Mouse (Mus musculus): ENCODE measurements around the gene Fance. TPM values are rescaled to one million over a fixed set of nuclear protein-coding genes. Genes with fewer than 3 reads are reported as not detected.

Gene Fance
- polyA plus RNA-seq, 1 experiment from 2014 or later, result 21.7 TPM

GRCm38 (mm10) chr17:28287578-28287977 is 25.7 kb upstream of the Fance start:
- H3K27me3 ChIP-seq (replicated peaks; ENCODE audit: control insufficient read depth, insufficient read depth, low read length), result no peaks in the 10 kb centered on the region
- no peak for DNase-seq (ENCODE audit: low spot score)
- no peak overlapping the region for H3K4me3 ChIP-seq (ENCODE audit: low read depth, low read length)
- no peaks in the 10 kb centered on the region for H3K4me1 ChIP-seq (ENCODE audit: control insufficient read depth, insufficient read depth, low read length)
- no peaks in the 10 kb centered on the region for H3K36me3 ChIP-seq (ENCODE audit: control insufficient read depth, insufficient read depth, low read length)
- no peak overlapping the region for H3K27ac ChIP-seq (ENCODE audit: low read depth, low read length)
- no peak overlapping the region for H3K4me2 ChIP-seq (ENCODE audit: low read length)
- no peak overlapping the region for H3K9ac ChIP-seq (ENCODE audit: low read length)
- H3K9me3 ChIP-seq (replicated peaks; ENCODE audit: control insufficient read depth, low read length), result no peaks in the 10 kb centered on the region
- WGBS, result 64% methylated on average over 8 of the region's 8 CpGs
- no peak for ATAC-seq

GRCm38 (mm10) chr17:28287980-28288379 is 25.3 kb upstream of the Fance start:
- H3K36me3 ChIP-seq (ENCODE audit: control insufficient read depth, insufficient read depth, low read length), result no peaks in the 10 kb centered on the region
- H3K4me1 ChIP-seq (ENCODE audit: control insufficient read depth, insufficient read depth, low read length), result no peaks in the 10 kb centered on the region
- no peaks in the 10 kb centered on the region for H3K27me3 ChIP-seq (replicated peaks; ENCODE audit: control insufficient read depth, insufficient read depth, low read length)
- no peak overlapping the region for H3K4me3 ChIP-seq (ENCODE audit: low read depth, low read length)
- no peak for ATAC-seq
- no peak overlapping the region for H3K27ac ChIP-seq (ENCODE audit: low read depth, low read length)
- WGBS, result 70% methylated on average over 5 of the region's 5 CpGs
- H3K9me3 ChIP-seq (replicated peaks; ENCODE audit: control insufficient read depth, low read length), result no peaks in the 10 kb centered on the region
- DNase-seq (ENCODE audit: low spot score), result no peak
- no peak overlapping the region for H3K9ac ChIP-seq (ENCODE audit: low read length)
- no peak overlapping the region for H3K4me2 ChIP-seq (ENCODE audit: low read length)

- Histone ChIP-seq H3K27me3 (replicated peaks; ENCODE audit: control insufficient read depth, insufficient read depth, low read length) (no peaks in the 10 kb centered on the region), H3K9me3 (replicated peaks; ENCODE audit: control insufficient read depth, low read length) (no peaks in the 10 kb centered on the region), H3K9ac (ENCODE audit: low read length) (no peak overlapping the region), H3K27ac (ENCODE audit: low read depth, low read length) (no peak overlapping the region), H3K4me3 (ENCODE audit: low read depth, low read length) (no peak overlapping the region), H3K4me1 (ENCODE audit: control insufficient read depth, insufficient read depth, low read length) (no peaks in the 10 kb centered on the region), H3K4me2 (ENCODE audit: low read length) (no peak overlapping the region), H3K36me3 (ENCODE audit: control insufficient read depth, insufficient read depth, low read length) (no peaks in the 10 kb centered on the region)
- ATAC-seq (no peak), DNase-seq (ENCODE audit: low spot score) (no peak)
- 76% methylated on average over 3 of the region's 3 CpGs for WGBS
Observed at GRCm38 (mm10) chr17:28290262-28290661, 23.1 kb upstream of the Fance start.

GRCm38 (mm10) chr17:28290671-28291070 is 22.6 kb upstream of the Fance start:
- WGBS, result 87% methylated on average over 11 of the region's 11 CpGs
- Histone ChIP-seq H3K9me3 (replicated peaks; ENCODE audit: control insufficient read depth, low read length) (no peaks in the 10 kb centered on the region), H3K36me3 (ENCODE audit: control insufficient read depth, insufficient read depth, low read length) (no peaks in the 10 kb centered on the region), H3K4me2 (ENCODE audit: low read length) (no peak overlapping the region), H3K9ac (ENCODE audit: low read length) (no peak overlapping the region), H3K4me3 (ENCODE audit: low read depth, low read length) (no peak overlapping the region), H3K27me3 (replicated peaks; ENCODE audit: control insufficient read depth, insufficient read depth, low read length) (no peaks in the 10 kb centered on the region), H3K27ac (ENCODE audit: low read depth, low read length) (no peak overlapping the region), H3K4me1 (ENCODE audit: control insufficient read depth, insufficient read depth, low read length) (no peaks in the 10 kb centered on the region)
- ATAC-seq (no peak), DNase-seq (ENCODE audit: low spot score) (no peak)

- H3K9me3 ChIP-seq (replicated peaks; ENCODE audit: control insufficient read depth, low read length), result no peaks in the 10 kb centered on the region
- H3K27me3 ChIP-seq (replicated peaks; ENCODE audit: control insufficient read depth, insufficient read depth, low read length), result no peaks in the 10 kb centered on the region
- H3K4me2 ChIP-seq (ENCODE audit: low read length), result no peak overlapping the region
- H3K9ac ChIP-seq (ENCODE audit: low read length), result no peak overlapping the region
- H3K4me1 ChIP-seq (ENCODE audit: control insufficient read depth, insufficient read depth, low read length), result no peaks in the 10 kb centered on the region
- no peak overlapping the region for H3K27ac ChIP-seq (ENCODE audit: low read depth, low read length)
- DNase-seq (ENCODE audit: low spot score) (no peak), ATAC-seq (no peak)
- 83% methylated on average over 7 of the region's 7 CpGs for WGBS
- no peaks in the 10 kb centered on the region for H3K36me3 ChIP-seq (ENCODE audit: control insufficient read depth, insufficient read depth, low read length)
- H3K4me3 ChIP-seq (ENCODE audit: low read depth, low read length), result no peak overlapping the region
Observed at GRCm38 (mm10) chr17:28291346-28291745, 22.0 kb upstream of the Fance start.

GRCm38 (mm10) chr17:28293716-28294115 is 19.6 kb upstream of the Fance start:
- H3K9ac ChIP-seq (ENCODE audit: low read length), result no peak overlapping the region
- 78% methylated on average over 4 of the region's 4 CpGs for WGBS
- H3K4me3 ChIP-seq (ENCODE audit: low read depth, low read length), result no peak overlapping the region
- no peaks in the 10 kb centered on the region for H3K9me3 ChIP-seq (replicated peaks; ENCODE audit: control insufficient read depth, low read length)
- no peak overlapping the region for H3K4me2 ChIP-seq (ENCODE audit: low read length)
- H3K27ac ChIP-seq (ENCODE audit: low read depth, low read length), result no peak overlapping the region
- H3K4me1 ChIP-seq (ENCODE audit: control insufficient read depth, insufficient read depth, low read length), result no peaks in the 10 kb centered on the region
- ATAC-seq (no peak), DNase-seq (ENCODE audit: low spot score) (no peak)
- no peaks in the 10 kb centered on the region for H3K27me3 ChIP-seq (replicated peaks; ENCODE audit: control insufficient read depth, insufficient read depth, low read length)
- H3K36me3 ChIP-seq (ENCODE audit: control insufficient read depth, insufficient read depth, low read length), result 0 out of 2 replicates have a peak, but pooled peaks cover 5% of the 10 kb centered on the region

GRCm38 (mm10) chr17:28294449-28295333 is 18.6 kb upstream of the Fance start:
- ATAC-seq (peak; percentile 46; the same call in 1 of the 2 replicates), DNase-seq (ENCODE audit: low spot score) (no peak)
- H3K27ac ChIP-seq (ENCODE audit: low read depth, low read length), result 0 out of 2 replicates have a peak overlapping the region, but pooled peaks have one; percentile 56
- no peaks in the 10 kb centered on the region for H3K27me3 ChIP-seq (replicated peaks; ENCODE audit: control insufficient read depth, insufficient read depth, low read length)
- H3K9ac ChIP-seq (ENCODE audit: low read length), result no peak overlapping the region
- no peak overlapping the region for H3K4me2 ChIP-seq (ENCODE audit: low read length)
- 73% methylated on average over 17 of the region's 17 CpGs for WGBS
- H3K4me1 ChIP-seq (ENCODE audit: control insufficient read depth, insufficient read depth, low read length), result no peaks in the 10 kb centered on the region
- H3K9me3 ChIP-seq (replicated peaks; ENCODE audit: control insufficient read depth, low read length), result no peaks in the 10 kb centered on the region
- 0 out of 2 replicates have a peak, but pooled peaks cover 5% of the 10 kb centered on the region for H3K36me3 ChIP-seq (ENCODE audit: control insufficient read depth, insufficient read depth, low read length)
- H3K4me3 ChIP-seq (ENCODE audit: low read depth, low read length), result no peak overlapping the region

GRCm38 (mm10) chr17:28298888-28299287 is 14.4 kb upstream of the Fance start:
- 97% methylated on average over 17 of the region's 17 CpGs for WGBS
- DNase-seq (ENCODE audit: low spot score) (no peak), ATAC-seq (no peak)
- Histone ChIP-seq H3K9me3 (replicated peaks; ENCODE audit: control insufficient read depth, low read length) (no peaks in the 10 kb centered on the region), H3K27me3 (replicated peaks; ENCODE audit: control insufficient read depth, insufficient read depth, low read length) (no peaks in the 10 kb centered on the region), H3K4me1 (ENCODE audit: control insufficient read depth, insufficient read depth, low read length) (no peaks in the 10 kb centered on the region), H3K4me3 (ENCODE audit: low read depth, low read length) (no peak overlapping the region), H3K27ac (ENCODE audit: low read depth, low read length) (no peak overlapping the region), H3K4me2 (ENCODE audit: low read length) (no peak overlapping the region), H3K36me3 (ENCODE audit: control insufficient read depth, insufficient read depth, low read length) (0 out of 2 replicates have a peak, but pooled peaks cover 5% of the 10 kb centered on the region), H3K9ac (ENCODE audit: low read length) (no peak overlapping the region)

GRCm38 (mm10) chr17:28299669-28300320 is 13.5 kb upstream of the Fance start:
- Histone ChIP-seq H3K4me3 (ENCODE audit: low read depth, low read length) (no peak overlapping the region), H3K9ac (ENCODE audit: low read length) (no peak overlapping the region), H3K27ac (ENCODE audit: low read depth, low read length) (no peak overlapping the region), H3K4me2 (ENCODE audit: low read length) (no peak overlapping the region), H3K36me3 (ENCODE audit: control insufficient read depth, insufficient read depth, low read length) (0 out of 2 replicates have a peak, but pooled peaks cover 5% of the 10 kb centered on the region), H3K4me1 (ENCODE audit: control insufficient read depth, insufficient read depth, low read length) (no peaks in the 10 kb centered on the region), H3K9me3 (replicated peaks; ENCODE audit: control insufficient read depth, low read length) (no peaks in the 10 kb centered on the region), H3K27me3 (replicated peaks; ENCODE audit: control insufficient read depth, insufficient read depth, low read length) (no peaks in the 10 kb centered on the region)
- WGBS, result 73% methylated on average over 9 of the region's 11 CpGs
- ATAC-seq (no peak), DNase-seq (ENCODE audit: low spot score) (no peak)
